Mouse (Mus musculus) urinary bladder, postnatal 4 days (tissue): Measurements from ENCODE around the gene Xrcc6.
"Not testable (repeated sequence)": the region's sequence is repeated elsewhere in the genome, so short reads cannot be mapped to it uniquely, and the experiment has no call there.

ENCODE experiments used
- DNase-seq, 2 experiments: peaks; one replicate each; pipeline ENCODE4 v3.0.0; 2021 to 2022; ENCODE audit warnings: low spot score in 2 of 2

The Xrcc6 gene

GRCm38 (mm10) chr15:81966062-81966829 lies 21.4 kb upstream of the Xrcc6 start:
- no peak for DNase-seq

GRCm38 (mm10) chr15:81967821-81968220 lies 19.8 kb upstream of the Xrcc6 start:
- DNase-seq: no peak

GRCm38 (mm10) chr15:81968447-81968846 lies 19.2 kb upstream of the Xrcc6 start:
- no peak for DNase-seq

- DNase-seq: no peak
These were observed 18.5 kb upstream of the Xrcc6 start for GRCm38 (mm10) chr15:81969173-81969572.

- not testable (repeated sequence) for DNase-seq
These were observed 18.0 kb upstream of the Xrcc6 start for GRCm38 (mm10) chr15:81969635-81970034.

- DNase-seq: not testable (repeated sequence)
These were observed 17.1 kb upstream of the Xrcc6 start for GRCm38 (mm10) chr15:81970498-81970897.

GRCm38 (mm10) chr15:81975156-81975555 lies 12.5 kb upstream of the Xrcc6 start:
- DNase-seq: not testable (repeated sequence)

- no peak for DNase-seq
These were observed 7.3 kb upstream of the Xrcc6 start, which contains the start of gene 1700029P11Rik for GRCm38 (mm10) chr15:81980321-81980720. Gene 1700029P11Rik (plus strand): TSS chr15:81980540.

- DNase-seq: no peak
These were observed 5.5 kb upstream of the Xrcc6 start for GRCm38 (mm10) chr15:81982173-81982572.

- no peak for DNase-seq
These were observed 2.1 kb upstream of the Xrcc6 start for GRCm38 (mm10) chr15:81985267-81986161.

- DNase-seq: peak; percentile 80 to 89
These were observed 1.9 kb downstream of the Xrcc6 start for GRCm38 (mm10) chr15:81989371-81990062.

- no peak for DNase-seq
These were observed 2.9 kb downstream of the Xrcc6 start for GRCm38 (mm10) chr15:81990549-81990948.

GRCm38 (mm10) chr15:81993992-81994391 lies 6.4 kb downstream of the Xrcc6 start:
- no peak for DNase-seq

GRCm38 (mm10) chr15:82004257-82004656 lies 16.6 kb downstream of the Xrcc6 start:
- no peak for DNase-seq

GRCm38 (mm10) chr15:82011947-82012346 lies 24.3 kb downstream of the Xrcc6 start:
- DNase-seq: no peak

- DNase-seq: no peak
These were observed 27.2 kb downstream of the Xrcc6 start for GRCm38 (mm10) chr15:82014745-82015391.

GRCm38 (mm10) chr15:82015392-82016100 lies 27.9 kb downstream of the Xrcc6 start:
- DNase-seq: peak in 1 of 2 experiments; percentile 22

GRCm38 (mm10) chr15:82016101-82016808 lies 28.6 kb downstream of the Xrcc6 start:
- peak; percentile 98 to 100 for DNase-seq

- no peak for DNase-seq
These were observed 29.2 kb downstream of the Xrcc6 start for GRCm38 (mm10) chr15:82016830-82017229.

GRCm38 (mm10) chr15:82017461-82017860 lies 29.8 kb downstream of the Xrcc6 start:
- no peak for DNase-seq
